Mouse (Mus musculus): ENCODE data around the gene 2210408I21Rik.

2210408I21Rik gene

DNA sequence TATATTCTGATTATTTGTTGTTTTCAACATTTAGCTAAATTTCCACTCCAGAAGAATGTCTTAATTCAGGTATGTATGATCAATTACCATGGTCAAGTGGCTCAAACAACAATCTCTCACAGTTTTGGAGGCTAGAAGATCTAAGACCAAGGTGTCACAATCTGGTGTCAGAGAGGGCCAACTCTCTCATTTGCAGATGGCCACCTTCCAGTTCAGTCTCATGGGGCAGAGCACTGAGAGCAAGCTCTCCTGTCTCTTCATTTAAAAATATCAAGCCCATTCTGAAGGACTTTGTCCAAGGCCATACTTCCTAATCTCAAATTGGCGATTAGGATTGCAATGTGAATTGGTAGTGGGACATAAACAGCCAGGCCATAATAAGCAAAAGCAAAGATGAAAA is 378.7 kb downstream of the 2210408I21Rik start:
- peak; percentile 68 to 77 for DNase-seq

- no peak for DNase-seq
These were observed 393.8 kb downstream of the 2210408I21Rik start for GRCm38 (mm10) chr13:77528960-77529699.

GRCm38 (mm10) chr13:77529760-77530159 is 394.4 kb downstream of the 2210408I21Rik start:
- DNase-seq, result no peak

DNA sequence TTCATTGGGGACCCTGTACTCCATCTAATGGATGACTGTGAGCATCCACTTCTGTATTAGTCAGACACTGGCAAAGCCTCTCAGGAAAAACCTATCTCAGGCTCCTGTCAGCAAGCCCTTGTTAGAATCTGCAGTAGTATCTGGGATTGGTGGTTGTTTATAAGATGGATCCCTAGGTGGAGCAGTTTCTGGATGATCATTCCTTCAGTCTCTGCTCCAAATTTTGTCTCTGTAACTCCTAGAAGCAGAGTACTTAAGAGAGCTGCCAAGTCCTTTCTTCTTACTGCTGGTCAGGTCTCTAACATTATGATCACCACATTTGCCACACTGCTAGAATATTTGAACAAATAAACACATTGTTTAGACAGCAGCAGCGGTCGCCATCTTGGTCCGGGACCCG is 402.1 kb downstream of the 2210408I21Rik start:
- no peak for DNase-seq

GRCm38 (mm10) chr13:77547486-77548385 is 412.4 kb downstream of the 2210408I21Rik start:
- peak in 1 of 2 experiments; percentile 4 for DNase-seq

DNA sequence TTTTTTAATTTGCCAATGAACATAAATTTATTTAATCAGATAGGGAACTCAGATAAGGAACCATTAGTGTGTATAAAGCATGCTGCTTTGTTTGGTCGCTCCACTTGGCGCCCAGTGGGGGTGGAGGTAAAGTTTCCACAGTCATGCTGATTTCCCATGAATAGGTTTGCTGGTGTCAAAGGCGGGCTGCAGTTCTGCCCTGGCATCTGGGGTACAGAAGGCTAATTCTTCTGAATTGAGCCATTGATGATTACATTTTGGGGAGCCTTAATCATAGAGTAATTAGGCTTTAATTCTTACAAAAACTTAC is 413.0 kb downstream of the 2210408I21Rik start:
- peak; percentile 19 to 47 for DNase-seq

DNA sequence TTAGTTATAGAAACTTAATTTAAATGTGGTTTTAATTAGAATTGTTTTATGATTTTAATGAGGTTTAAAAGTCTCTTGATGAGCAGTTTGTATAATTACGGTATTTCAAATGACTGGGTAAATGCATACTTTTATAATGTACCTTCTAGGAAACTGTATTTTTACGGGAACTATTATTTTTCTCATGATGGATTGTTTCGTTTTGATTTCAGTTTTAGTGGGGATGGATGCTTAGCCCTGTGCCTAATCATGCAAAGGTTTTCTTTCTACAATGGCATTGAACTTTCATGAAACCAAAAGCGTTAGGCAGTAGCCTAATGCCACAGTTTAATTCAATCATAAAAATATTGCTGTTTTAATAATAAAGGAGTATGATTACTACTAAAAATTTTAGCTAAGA is 413.4 kb downstream of the 2210408I21Rik start:
- no peak for DNase-seq

DNA sequence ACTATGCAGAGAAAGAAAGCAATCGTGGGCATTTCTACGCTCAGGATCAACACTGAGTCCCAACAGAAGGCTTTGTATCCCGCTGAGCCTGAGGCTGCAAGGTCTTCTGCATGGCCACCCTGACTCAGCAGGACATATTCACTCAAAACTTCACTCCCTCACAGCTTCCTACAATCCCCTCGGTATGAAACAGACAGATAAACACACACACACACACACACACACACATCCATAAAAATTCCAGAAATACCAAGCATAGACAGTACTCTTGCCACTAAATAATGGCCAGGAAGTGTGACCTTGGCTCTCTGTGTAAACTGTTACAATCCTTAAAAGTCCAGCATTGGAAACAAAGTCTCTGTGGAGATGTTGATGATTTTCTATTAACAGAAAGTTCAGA is 458.7 kb downstream of the 2210408I21Rik start:
- no peak for DNase-seq

DNA sequence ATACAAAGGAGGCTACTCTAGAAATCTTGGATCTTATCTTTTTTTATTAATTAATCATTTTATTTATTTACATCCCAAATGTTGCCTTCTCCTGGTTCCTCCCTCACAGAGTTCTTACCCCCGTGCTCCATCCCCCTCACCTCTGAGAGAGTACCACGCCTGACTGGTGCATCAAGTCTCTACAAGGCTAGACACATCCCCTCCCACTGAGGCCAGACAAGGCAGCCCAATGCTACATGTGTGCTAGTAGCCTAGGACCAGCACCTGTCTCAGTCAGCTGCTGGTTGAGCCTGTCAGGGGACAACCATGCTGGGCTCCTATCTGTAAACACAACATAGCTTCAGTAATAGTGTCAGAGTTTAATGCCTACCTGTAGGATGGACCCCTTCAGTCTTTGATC is 480.0 kb downstream of the 2210408I21Rik start:
- DNase-seq, result no peak
